Mouse (Mus musculus) ES-E14 (cell line): ENCODE measurements at regions not wholly inside any gene's neighbourhood (a gene's known extent, or its start where the extent isn't known, plus 50 kb on each side); places are given as distances from the start of the nearest gene placed in this dataset.
A peak's percentile ranks its signal among the peaks of the same experiment; 100 is the strongest.

ENCODE experiments used
- DNase-seq: peaks from one replicate; pipeline ENCODE4 v3.0.0-alpha.2; 2013; ENCODE audit warnings: low read depth, low spot score
- H3K27ac ChIP-seq: 2 replicates; pipeline ENCODE4 v1.5.1; 2012; ENCODE audit warnings: low read depth, mild to moderate bottlenecking, low read length, moderate library complexity, mixed read lengths; ENCODE audit not compliant: poor library complexity, insufficient read depth, severe bottlenecking
- H3K36me3 ChIP-seq: 2 replicates; pipeline ENCODE4 v1.6.1; 2012; ENCODE audit warnings: mild to moderate bottlenecking, low read length, moderate library complexity, mixed read lengths; ENCODE audit not compliant: control insufficient read depth, poor library complexity, insufficient read depth, severe bottlenecking
- H3K4me1 ChIP-seq, 2 experiments: fragments of 150-350 bp in 1 of 2; sonication (generic) in 1 of 2; 2 replicates each; pipeline ENCODE4 v1.6.1; 2012; ENCODE audit warnings: low read length in 2 of 2, mild to moderate bottlenecking in 1 of 2, mixed read lengths in 1 of 2; ENCODE audit not compliant: control insufficient read depth in 2 of 2, insufficient read depth in 2 of 2, poor library complexity in 1 of 2
- H3K4me3 ChIP-seq, 2 experiments: fragments of 150-350 bp in 1 of 2; sonication (generic) in 1 of 2; 2 replicates each; pipeline ENCODE4 v1.5.1; 2012; ENCODE audit warnings: low read length in 2 of 2, low read depth in 1 of 2, mild to moderate bottlenecking in 1 of 2, mixed read lengths in 1 of 2; ENCODE audit not compliant: insufficient read depth in 1 of 2, poor library complexity in 1 of 2, severe bottlenecking in 1 of 2
- H3K9ac ChIP-seq: 2 replicates; pipeline ENCODE4 v1.6.1; 2012; ENCODE audit warnings: low read depth, mild to moderate bottlenecking, low read length, mixed read lengths; ENCODE audit not compliant: poor library complexity, insufficient read depth, severe bottlenecking
- H3K9me3 ChIP-seq: fragments of 150-350 bp; sonication (generic); 2 replicates; pipeline ENCODE4 v1.6.1; 2012; ENCODE audit warnings: low read depth, mild to moderate bottlenecking, low read length; ENCODE audit not compliant: control insufficient read depth, insufficient read depth
- CHD2 ChIP-seq: IDR thresholded peaks from 2 replicates; pipeline ENCODE4 v1.6.1; 2014; ENCODE audit warnings: mild to moderate bottlenecking, low read depth, low read length, inconsistent platforms
- HCFC1 ChIP-seq: IDR thresholded peaks from 2 replicates; pipeline ENCODE4 v1.6.1; 2012; ENCODE audit warnings: low read length, inconsistent platforms, borderline replicate concordance; ENCODE audit not compliant: insufficient read depth
- MAFK ChIP-seq: IDR thresholded peaks from 2 replicates; pipeline ENCODE4 v1.6.1; 2014; ENCODE audit warnings: mild to moderate bottlenecking, low read depth, low read length, inconsistent platforms; ENCODE audit not compliant: insufficient read depth
- ZC3H11A ChIP-seq: IDR thresholded peaks from 2 replicates; pipeline ENCODE4 v1.6.1; 2012; ENCODE audit warnings: low read depth, mild to moderate bottlenecking, inconsistent platforms, low read length, borderline replicate concordance
- ZNF384 ChIP-seq: IDR thresholded peaks from 2 replicates; pipeline ENCODE4 v1.6.1; 2012; ENCODE audit warnings: low read depth, low read length, inconsistent platforms
- in situ Hi-C, 2 experiments: fragments of 600-800 bp; cut with MboI; formaldehyde crosslinking; loops; one replicate each; pipeline ENCODE4 v1.15.1; 2025; ENCODE audit warnings: low sequenced_read_pairs in 2 of 2, inconsistent platforms in 1 of 2; ENCODE audit not compliant: unreplicated experiment in 2 of 2

GRCm38 (mm10) chr9:90978730-90979129 is 383.5 kb upstream of the Zic4 start:
- DNase-seq: no peak
- H3K9ac ChIP-seq: no peak overlapping the region
- no peak overlapping the region for H3K27ac ChIP-seq
- TF ChIP-seq ZNF384: no peak
- no peak for TF ChIP-seq HCFC1
- no peak for TF ChIP-seq MAFK
- no peak for TF ChIP-seq CHD2
- TF ChIP-seq ZC3H11A: no peak
- in situ Hi-C loops: no loop called here
- no peaks in the 10 kb centered on the region for H3K9me3 ChIP-seq
- H3K4me3 ChIP-seq: no peak overlapping the region
- no peaks in the 10 kb centered on the region for H3K36me3 ChIP-seq
- no peaks in the 10 kb centered on the region for H3K4me1 ChIP-seq

- Histone ChIP-seq H3K9me3 (no peaks in the 10 kb centered on the region), H3K4me1 (no peaks in the 10 kb centered on the region), H3K9ac (no peak overlapping the region), H3K27ac (no peak overlapping the region), H3K36me3 (no peaks in the 10 kb centered on the region), H3K4me3 (no peak overlapping the region)
- no peak for DNase-seq
- TF ChIP-seq CHD2: no peak
- TF ChIP-seq MAFK: no peak
- no peak for TF ChIP-seq ZC3H11A
- no peak for TF ChIP-seq HCFC1
- TF ChIP-seq ZNF384: no peak
- in situ Hi-C loops: no loop called here
Observed at GRCm38 (mm10) chr9:90980023-90980802, 382.0 kb upstream of the Zic4 start.

GRCm38 (mm10) chr9:90999178-90999577 is 363.0 kb upstream of the Zic4 start:
- DNase-seq: no peak
- H3K27ac ChIP-seq: no peak overlapping the region
- TF ChIP-seq HCFC1 (no peak), MAFK (peak; percentile 78), CHD2 (no peak), ZNF384 (no peak), ZC3H11A (no peak)
- H3K36me3 ChIP-seq: no peaks in the 10 kb centered on the region
- in situ Hi-C loops: no loop called here
- no peaks in the 10 kb centered on the region for H3K4me1 ChIP-seq
- H3K9me3 ChIP-seq: no peaks in the 10 kb centered on the region
- no peak overlapping the region for H3K9ac ChIP-seq
- no peak overlapping the region for H3K4me3 ChIP-seq

GRCm38 (mm10) chr9:91004214-91004613 is 358.0 kb upstream of the Zic4 start:
- in situ Hi-C loops: no loop called here
- H3K27ac ChIP-seq: no peak overlapping the region
- H3K9me3 ChIP-seq: no peaks in the 10 kb centered on the region

GRCm38 (mm10) chr9:91040546-91040945 is 321.7 kb upstream of the Zic4 start:
- H3K36me3 ChIP-seq: no peaks in the 10 kb centered on the region
- TF ChIP-seq MAFK (no peak), CHD2 (no peak), ZC3H11A (no peak), ZNF384 (no peak), HCFC1 (no peak)
- in situ Hi-C loops: no loop called here
- no peak overlapping the region for H3K9ac ChIP-seq
- no peak overlapping the region for H3K4me3 ChIP-seq
- DNase-seq: no peak
- no peak overlapping the region for H3K27ac ChIP-seq
- H3K4me1 ChIP-seq: no peaks in the 10 kb centered on the region
- H3K9me3 ChIP-seq: no peaks in the 10 kb centered on the region

More at GRCm38 (mm10) chr9:91004214-91004613, 358.0 kb upstream of the Zic4 start:
- H3K4me3 ChIP-seq: no peak overlapping the region
- H3K9ac ChIP-seq: no peak overlapping the region
- no peak for DNase-seq
- TF ChIP-seq ZC3H11A: no peak
- no peak for TF ChIP-seq ZNF384
- no peak for TF ChIP-seq CHD2
- TF ChIP-seq HCFC1: no peak
- TF ChIP-seq MAFK: no peak
- H3K4me1 ChIP-seq: no peaks in the 10 kb centered on the region
- H3K36me3 ChIP-seq: no peaks in the 10 kb centered on the region
